Mouse (Mus musculus) megakaryocyte, embryonic 14.5 days (primary cell): ENCODE measurements around the gene Defb20. TPM values are rescaled to one million over a fixed set of nuclear protein-coding genes. Genes with fewer than 3 reads are reported as not detected.

Experiments
- H3K27me3 ChIP-seq: replicated peaks from 2 replicates; pipeline ENCODE3; 2012; ENCODE audit warnings: inconsistent platforms
- H3K36me3 ChIP-seq: replicated peaks from 2 replicates; pipeline ENCODE3; 2012; ENCODE audit warnings: low read length, inconsistent platforms, mixed read lengths
- H3K4me1 ChIP-seq: 2 replicates; pipeline ENCODE4 v1.6.1; 2012; ENCODE audit warnings: inconsistent platforms
- H3K4me3 ChIP-seq: replicated peaks from 2 replicates; pipeline ENCODE3; 2012; ENCODE audit warnings: moderate library complexity, mild to moderate bottlenecking, inconsistent platforms
- H3K9me3 ChIP-seq: 2 replicates; pipeline ENCODE4 v1.6.1; 2012; ENCODE audit warnings: inconsistent platforms
- FLI1 ChIP-seq: IDR thresholded peaks from 2 replicates; pipeline ENCODE4 v1.6.1; 2012; ENCODE audit warnings: low read length, inconsistent platforms, mixed read lengths
- GATA1 ChIP-seq: IDR thresholded peaks from 3 replicates; pipeline ENCODE4 v1.6.1; 2012; ENCODE audit warnings: mixed read lengths, low read length, inconsistent platforms, borderline replicate concordance
- polyA plus RNA-seq: library from polyadenylated mRNA; stranded (reverse); fragments of >175 nt; gene quantifications from 2 replicates; pipeline ENCODE4 v1.2.3, GENCODE M21; 2012; ENCODE audit warnings: low replicate concordance; ENCODE audit not compliant: insufficient read depth

Gene Defb20
- polyA plus RNA-seq, 1 experiment = not detected

GRCm38 (mm10) chr2:152490038-152490437, 13.2 kb downstream of the Defb20 start, which contains the start of gene Defb22:
Defb22 (minus strand) TSS chr2:152490138.
- Histone ChIP-seq H3K27me3 (peaks cover 3% of the 10 kb centered on the region), H3K4me3 (no peak within 1 kb of the TSS), H3K36me3 (no peaks in the 10 kb centered on the region), H3K9me3 (peaks cover 5% of the 10 kb centered on the region), H3K4me1 (peaks cover 11% of the 10 kb centered on the region)
- no peak for TF ChIP-seq FLI1
- no peak for TF ChIP-seq GATA1

DNA sequence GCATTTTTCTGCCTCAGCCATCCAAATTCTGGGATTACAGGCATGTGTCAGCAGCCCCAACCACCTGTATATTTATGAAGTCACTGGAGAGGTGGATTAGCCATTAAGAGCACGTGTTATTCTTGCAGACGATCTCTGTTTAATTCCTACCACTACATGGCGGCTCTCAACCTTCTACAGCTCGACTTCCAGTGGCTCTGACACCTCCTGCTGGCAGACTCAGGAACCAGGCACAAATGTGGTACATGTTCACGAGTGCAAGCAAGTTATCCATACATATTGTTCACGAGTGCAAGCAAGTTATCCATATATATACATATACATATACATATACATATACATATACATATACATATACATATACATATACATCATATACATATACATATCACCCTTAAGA, 16.3 kb downstream of the Defb20 start:
- Histone ChIP-seq H3K4me1 (0 out of 2 replicates have a peak, but pooled peaks cover 5% of the 10 kb centered on the region), H3K27me3 (peaks cover 8% of the 10 kb centered on the region), H3K9me3 (peaks cover 6% of the 10 kb centered on the region), H3K36me3 (no peaks in the 10 kb centered on the region), H3K4me3 (no peak overlapping the region)
- TF ChIP-seq FLI1 (no peak), GATA1 (no peak)

GRCm38 (mm10) chr2:152498020-152498419, 21.2 kb downstream of the Defb20 start:
- H3K36me3 ChIP-seq = no peaks in the 10 kb centered on the region
- H3K4me1 ChIP-seq = peaks cover 12% of the 10 kb centered on the region
- TF ChIP-seq GATA1 = no peak
- TF ChIP-seq FLI1 = no peak
- peaks cover 8% of the 10 kb centered on the region for H3K9me3 ChIP-seq
- peaks cover 7% of the 10 kb centered on the region for H3K27me3 ChIP-seq
- H3K4me3 ChIP-seq = no peak overlapping the region

- H3K4me1 ChIP-seq = peaks cover 18% of the 10 kb centered on the region
- H3K4me3 ChIP-seq = no peak overlapping the region
- peaks cover 7% of the 10 kb centered on the region for H3K27me3 ChIP-seq
- TF ChIP-seq FLI1 (no peak), GATA1 (no peak)
- no peaks in the 10 kb centered on the region for H3K36me3 ChIP-seq
- peaks cover 8% of the 10 kb centered on the region for H3K9me3 ChIP-seq
Observed at GRCm38 (mm10) chr2:152500204-152500862, 23.5 kb downstream of the Defb20 start.

- Histone ChIP-seq H3K4me3 (no peak overlapping the region), H3K9me3 (peaks cover 8% of the 10 kb centered on the region), H3K27me3 (peaks cover 7% of the 10 kb centered on the region), H3K4me1 (peaks cover 17% of the 10 kb centered on the region), H3K36me3 (no peaks in the 10 kb centered on the region)
- TF ChIP-seq GATA1 (no peak), FLI1 (no peak)
Observed at GRCm38 (mm10) chr2:152500863-152501229, 24.0 kb downstream of the Defb20 start.

DNA sequence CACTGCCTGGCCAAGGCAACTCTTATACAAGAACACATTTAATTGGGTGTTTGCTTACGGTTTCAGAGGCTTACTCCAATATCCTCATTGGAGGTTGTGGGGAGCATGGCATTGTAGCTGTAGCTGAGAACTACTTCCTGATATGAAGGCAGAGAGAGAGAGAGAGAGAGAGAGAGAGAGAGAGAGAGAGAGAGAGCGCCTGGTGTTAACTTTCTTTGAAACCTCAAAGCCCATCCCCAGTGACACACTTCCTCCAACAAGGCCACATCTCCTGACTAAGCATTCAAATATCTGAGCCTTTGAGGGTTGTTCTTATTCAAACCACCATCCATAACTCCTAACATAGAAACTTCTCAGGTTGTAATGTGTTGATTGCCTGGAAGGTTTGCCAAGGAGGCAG, 27.1 kb downstream of the Defb20 start:
- no peaks in the 10 kb centered on the region for H3K36me3 ChIP-seq
- H3K4me3 ChIP-seq = no peak overlapping the region
- TF ChIP-seq GATA1 (no peak), FLI1 (no peak)
- peaks cover 13% of the 10 kb centered on the region for H3K4me1 ChIP-seq
- peaks cover 7% of the 10 kb centered on the region for H3K27me3 ChIP-seq
- H3K9me3 ChIP-seq = 0 out of 2 replicates have a peak, but pooled peaks cover 2% of the 10 kb centered on the region

GRCm38 (mm10) chr2:152511592-152511991, 34.7 kb downstream of the Defb20 start, which contains the start of gene Defb26:
Defb26 (minus strand) TSS chr2:152511692.
- Histone ChIP-seq H3K4me1 (peaks cover 3% of the 10 kb centered on the region), H3K4me3 (no peak within 1 kb of the TSS)
- TF ChIP-seq FLI1 (no peak), GATA1 (no peak)

DNA sequence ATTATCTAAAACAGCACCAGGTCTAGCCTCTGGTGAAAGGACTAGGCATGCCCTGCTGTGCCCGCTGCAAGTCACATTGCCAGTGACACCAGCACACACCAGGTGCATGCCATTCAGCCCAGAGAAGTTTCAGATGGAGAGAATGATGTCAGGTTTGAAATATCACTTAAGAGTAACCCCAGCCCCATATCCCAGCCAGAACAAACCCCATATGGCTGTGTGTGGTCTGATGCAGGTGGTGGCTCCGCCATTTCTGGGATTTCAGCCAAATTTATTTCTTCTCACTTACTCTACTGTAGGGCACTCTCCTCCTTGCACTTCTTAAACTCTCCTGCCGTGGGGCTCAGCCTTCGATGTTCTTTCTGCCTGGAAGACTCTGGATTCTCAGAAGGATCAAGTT, 39.2 kb downstream of the Defb20 start:
- H3K4me3 ChIP-seq = no peak overlapping the region
- H3K27me3 ChIP-seq = peaks cover 47% of the 10 kb centered on the region
- H3K9me3 ChIP-seq = peaks cover 4% of the 10 kb centered on the region
- H3K4me1 ChIP-seq = peaks cover 7% of the 10 kb centered on the region
- TF ChIP-seq GATA1 = no peak
- TF ChIP-seq FLI1 = no peak
- no peaks in the 10 kb centered on the region for H3K36me3 ChIP-seq

More at GRCm38 (mm10) chr2:152511592-152511991, 34.7 kb downstream of the Defb20 start, which contains the start of gene Defb26:
- peaks cover 20% of the 10 kb centered on the region for H3K27me3 ChIP-seq
- H3K36me3 ChIP-seq = no peaks in the 10 kb centered on the region
- no peaks in the 10 kb centered on the region for H3K9me3 ChIP-seq

GRCm38 (mm10) chr2:152517981-152518380, 41.1 kb downstream of the Defb20 start, which contains the start of gene Defb28:
Defb28 (plus strand) TSS chr2:152518255.
- Histone ChIP-seq H3K4me1 (peaks cover 7% of the 10 kb centered on the region), H3K9me3 (peaks cover 18% of the 10 kb centered on the region), H3K27me3 (peaks cover 45% of the 10 kb centered on the region), H3K36me3 (no peaks in the 10 kb centered on the region), H3K4me3 (no peak within 1 kb of the TSS)
- TF ChIP-seq GATA1 = no peak
- no peak for TF ChIP-seq FLI1

Other genes with a start within 250 kb of the Defb20 start
- gene Tbc1d20, start 183.2 kb upstream of the Defb20 start, polyA plus RNA-seq = 6.9 and 22.2 TPM in 2 replicates
- gene Rbck1, start 144.4 kb upstream of the Defb20 start, polyA plus RNA-seq = 152 and 308 TPM in 2 replicates
- gene Trib3, start 133.0 kb upstream of the Defb20 start, polyA plus RNA-seq = 26.3 and 95.5 TPM in 2 replicates
- 1.2 TPM in 1 of 2 replicates, not detected in the other for gene Nrsn2, start 100.4 kb upstream of the Defb20 start, polyA plus RNA-seq
- gene Sox12, start 79.0 kb upstream of the Defb20 start, polyA plus RNA-seq = 7.8 and 11.7 TPM in 2 replicates
- gene Zcchc3, start 62.0 kb upstream of the Defb20 start, polyA plus RNA-seq = 3.6 and 7.9 TPM in 2 replicates
- gene 6820408C15Rik, start 61.5 kb upstream of the Defb20 start, polyA plus RNA-seq = not detected in 2 replicates
- gene Defb23, start 12.4 kb upstream of the Defb20 start, polyA plus RNA-seq = not detected in 2 replicates
- gene Defb22, start 13.1 kb downstream of the Defb20 start, polyA plus RNA-seq = not detected in 2 replicates
- gene Defb26, start 34.6 kb downstream of the Defb20 start, polyA plus RNA-seq = not detected in 2 replicates
- gene Defb28, start 41.2 kb downstream of the Defb20 start, polyA plus RNA-seq = not detected in 2 replicates
- gene Defb29, start 63.0 kb downstream of the Defb20 start, polyA plus RNA-seq = not detected in 2 replicates
- gene Gm17416, start 92.3 kb downstream of the Defb20 start, polyA plus RNA-seq = not detected in 2 replicates
- not detected in 2 replicates for gene Defb21, start 95.7 kb downstream of the Defb20 start, polyA plus RNA-seq
- not detected in 2 replicates for gene Defb19, start 103.2 kb downstream of the Defb20 start, polyA plus RNA-seq
- not detected in 2 replicates for gene Defb45, start 122.3 kb downstream of the Defb20 start, polyA plus RNA-seq
- gene Defb36, start 127.3 kb downstream of the Defb20 start, polyA plus RNA-seq = not detected in 2 replicates
- not detected in 2 replicates for gene Defb25, start 146.0 kb downstream of the Defb20 start, polyA plus RNA-seq
- gene Rem1, start 149.9 kb downstream of the Defb20 start, polyA plus RNA-seq = not detected in 2 replicates
- 88.7 and 308 TPM in 2 replicates for gene H13, start 192.4 kb downstream of the Defb20 start, polyA plus RNA-seq
- gene Mcts2, start 210.0 kb downstream of the Defb20 start, polyA plus RNA-seq = not detected in 2 replicates